Mouse (Mus musculus) heart, embryonic 12.5 days (tissue): ENCODE data around the gene Chrnb4. TPM values are rescaled to one million over a fixed set of nuclear protein-coding genes. Genes with fewer than 3 reads are reported as not detected.

ENCODE experiments used
- polyA plus RNA-seq: library from polyadenylated mRNA; unstranded; fragments of >200 nt; fragmentation: Nextera tagmentation; extraction: Ambion mirVana; gene quantifications from 2 replicates; pipeline ENCODE4 v1.2.1, GENCODE M21; 2016

The Chrnb4 gene
- polyA plus RNA-seq, 1 experiment from 2014 or later: 0.47 TPM

Other genes starting within 250 kb of the Chrnb4 start
- gene Ireb2, start 185.0 kb downstream of the Chrnb4 start, polyA plus RNA-seq: 36.0 and 37.1 TPM in 2 replicates
- gene Hykk, start 131.5 kb downstream of the Chrnb4 start, polyA plus RNA-seq: 2.7 and 3.7 TPM in 2 replicates
- gene Psma4, start 98.0 kb downstream of the Chrnb4 start, polyA plus RNA-seq: 237 and 247 TPM in 2 replicates
- 0.35 and 0.38 TPM in 2 replicates for gene AY074887, start 97.8 kb downstream of the Chrnb4 start, polyA plus RNA-seq
- 0.14 and 0.28 TPM in 2 replicates for gene Chrna5, start 67.9 kb downstream of the Chrnb4 start, polyA plus RNA-seq
- gene Chrna3, start 22.2 kb downstream of the Chrnb4 start, polyA plus RNA-seq: 0.13 TPM in 1 of 2 replicates, not detected in the other
- 37.3 and 37.8 TPM in 2 replicates for gene Ube2q2, start 100.1 kb upstream of the Chrnb4 start, polyA plus RNA-seq
- gene Fbxo22, start 160.1 kb upstream of the Chrnb4 start, polyA plus RNA-seq: 67.2 and 70.9 TPM in 2 replicates